11 mouse cellular contexts compared by ENCODE assay signal in genomic region chr3:68560057-68560456, GRCm38 (mm10).
DNase-seq lines count a peak whose midpoint lies in the region; ATAC-seq and TF ChIP-seq lines count a peak whose summit lies in the region.
"Had no signal": no experiment of that assay in that cellular context is flagged by ENCODE, and none has a peak within 500 bp of the region (broad histone marks: within the 10 kb centered on the region; RNA-seq: fewer than 3 reads in every experiment).

No protein-coding gene starts in this region.

- TF ChIP-seq CTCF in kidney, adult 2 months (conservative IDR thresholded peaks at IDR 0.05; ENCODE audit: insufficient read depth, insufficient read length, low read depth, low read length), result no peak
- TF ChIP-seq CTCF in layer of hippocampus, adult 2 months (conservative IDR thresholded peaks at IDR 0.05), result no peak

- H3K4me1 ChIP-seq in kidney, adult 2 months (ENCODE audit: control insufficient read depth, insufficient read depth, low read length), result peaks cover 5% of the 10 kb centered on the region; the same call in 1 of the 2 replicates
- no peaks in the 10 kb centered on the region for H3K4me1 ChIP-seq in kidney, embryonic 16.5 days (ENCODE audit: insufficient read depth, low read length)
- H3K4me1 ChIP-seq: liver, embryonic 12.5 days had no signal

- no peak overlapping the region for H3K4me2 ChIP-seq in kidney, embryonic 16.5 days (replicated peaks; ENCODE audit: low read depth, low read length)
- H3K4me2 ChIP-seq: liver, embryonic 12.5 days had no signal

- no peak overlapping the region for H3K4me3 ChIP-seq in kidney, adult 2 months (ENCODE audit: insufficient read depth, low read depth, low read length)
- no peak overlapping the region for H3K4me3 ChIP-seq in kidney, embryonic 16.5 days (ENCODE audit: low read length)
- no peak overlapping the region for H3K4me3 ChIP-seq in layer of hippocampus, adult 2 months
- H3K4me3 ChIP-seq: liver, embryonic 12.5 days had no signal

- H3K9ac ChIP-seq in kidney, embryonic 16.5 days (replicated peaks; ENCODE audit: low read length), result no peak overlapping the region
- H3K9ac ChIP-seq: liver, embryonic 12.5 days had no signal

- WGBS in kidney, adult 2 months, result 45% methylated on average over 5 of the region's 5 CpGs
- 83% methylated on average over 5 of the region's 5 CpGs for WGBS in kidney, embryonic 16.5 days

- no peaks in the 10 kb centered on the region for H3K36me3 ChIP-seq in kidney, adult 2 months (ENCODE audit: control insufficient read depth, insufficient read depth, low read length)
- no peaks in the 10 kb centered on the region for H3K36me3 ChIP-seq in kidney, embryonic 16.5 days (ENCODE audit: insufficient read depth, low read length)
- H3K36me3 ChIP-seq: liver, embryonic 12.5 days had no signal

- H3K27me3 ChIP-seq in kidney, adult 2 months (replicated peaks; ENCODE audit: control insufficient read depth, insufficient read depth, low read length), result no peaks in the 10 kb centered on the region
- H3K27me3 ChIP-seq in kidney, embryonic 16.5 days (ENCODE audit: insufficient read depth, low read length), result no peaks in the 10 kb centered on the region
- H3K27me3 ChIP-seq: liver, embryonic 12.5 days had no signal

- H3K27ac ChIP-seq in kidney, adult 2 months (ENCODE audit: insufficient read depth, low read depth, low read length), result no peak overlapping the region
- no peak overlapping the region for H3K27ac ChIP-seq in kidney, embryonic 16.5 days (ENCODE audit: low read length)
- H3K27ac ChIP-seq in layer of hippocampus, adult 2 months, result no peak overlapping the region
- H3K27ac ChIP-seq: liver, embryonic 12.5 days; stomach, postnatal 0 days had no signal

- intact Hi-C loops in heart, postnatal 36 days (cut with DNase I), result no loop called here

- peak; percentile 89 for DNase-seq in kidney, adult 2 months
- peak; percentile 84 for DNase-seq in cerebellum, adult 9-11 months
- peak; percentile 66 to 70 for DNase-seq in heart, postnatal 36 days
- no peak for DNase-seq in layer of hippocampus, adult 2 months (ENCODE audit: low spot score in 2 of 2)
- DNase-seq in layer of hippocampus, adult 11-12 months (ENCODE audit: low spot score), result no peak
- DNase-seq: adrenal gland, postnatal 25 days had no signal

- TF ChIP-seq POLR2A in kidney, adult 2 months (IDR thresholded peaks at IDR 0.05; ENCODE audit: low read depth, low read length), result no peak

- no peaks in the 10 kb centered on the region for H3K9me3 ChIP-seq in kidney, embryonic 16.5 days (ENCODE audit: low read length)
- H3K9me3 ChIP-seq: liver, embryonic 12.5 days had no signal

- ATAC-seq in kidney, embryonic 16.5 days (ENCODE audit: low FRiP score, low TSS enrichment), result no peak
- peak; percentile 56; the same call in 1 of the 2 replicates for ATAC-seq in cerebellum, adult (ENCODE audit: insufficient number of reproducible peaks, low FRiP score, low TSS enrichment)
- no peak for ATAC-seq in monocyte, adult 5-6 weeks (replicated peaks; ENCODE audit: insufficient number of reproducible peaks, low FRiP score, low TSS enrichment, poor library complexity, severe bottlenecking)
- ATAC-seq: liver, embryonic 12.5 days had no signal

Comparison
In these comparisons a context has a peak if more than half of its experiments do, and no peak if none do; other contexts are left out.
1. DNase-seq: peak in kidney, adult 2 months (single experiment), cerebellum, adult 9-11 months (single experiment) and heart, postnatal 36 days (2 of 2); none in layer of hippocampus, adult 2 months (0 of 2) and layer of hippocampus, adult 11-12 months (single experiment).